Mouse (Mus musculus): ENCODE results near the gene Smg6.

DNA sequence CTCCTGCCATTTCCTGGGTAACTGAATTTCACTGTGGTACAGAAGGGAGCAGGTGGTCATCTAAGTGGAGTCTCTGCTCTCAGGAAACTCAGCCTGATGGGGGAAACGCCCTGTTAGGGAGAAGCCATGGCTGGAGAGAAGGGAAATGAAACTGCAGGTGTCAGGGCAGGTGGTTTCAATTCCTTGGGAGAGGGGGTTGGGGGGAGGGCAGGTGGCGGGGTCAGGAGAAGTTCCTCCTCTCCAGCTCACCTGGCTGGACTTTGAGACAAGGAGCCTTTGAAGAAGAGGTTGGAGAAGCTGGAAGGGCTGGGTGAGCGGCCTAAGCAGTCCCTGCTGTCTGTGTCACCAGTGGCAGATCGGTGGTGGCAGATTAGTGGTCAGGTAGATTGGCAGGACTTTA lies 280.7 kb downstream of the Smg6 start:
- no peak for TF ChIP-seq CTCF (IDR thresholded peaks at IDR 0.05; ENCODE audit: low read depth, low read length)
- TF ChIP-seq POLR2A (IDR thresholded peaks at IDR 0.05; ENCODE audit: insufficient read depth, low read length), result no peak

Data from ES-Bruce4 (cell line).